Mouse (Mus musculus) layer of hippocampus, adult 9-10 months (tissue): ENCODE results near the gene Arpc4.
"Not testable (repeated sequence)": the region's sequence is repeated elsewhere in the genome, so short reads cannot be mapped to it uniquely, and the experiment has no call there.

Source experiments
- DNase-seq: peaks from one replicate; pipeline ENCODE4 v3.0.0; 2022; ENCODE audit warnings: low spot score

Arpc4 gene

DNA sequence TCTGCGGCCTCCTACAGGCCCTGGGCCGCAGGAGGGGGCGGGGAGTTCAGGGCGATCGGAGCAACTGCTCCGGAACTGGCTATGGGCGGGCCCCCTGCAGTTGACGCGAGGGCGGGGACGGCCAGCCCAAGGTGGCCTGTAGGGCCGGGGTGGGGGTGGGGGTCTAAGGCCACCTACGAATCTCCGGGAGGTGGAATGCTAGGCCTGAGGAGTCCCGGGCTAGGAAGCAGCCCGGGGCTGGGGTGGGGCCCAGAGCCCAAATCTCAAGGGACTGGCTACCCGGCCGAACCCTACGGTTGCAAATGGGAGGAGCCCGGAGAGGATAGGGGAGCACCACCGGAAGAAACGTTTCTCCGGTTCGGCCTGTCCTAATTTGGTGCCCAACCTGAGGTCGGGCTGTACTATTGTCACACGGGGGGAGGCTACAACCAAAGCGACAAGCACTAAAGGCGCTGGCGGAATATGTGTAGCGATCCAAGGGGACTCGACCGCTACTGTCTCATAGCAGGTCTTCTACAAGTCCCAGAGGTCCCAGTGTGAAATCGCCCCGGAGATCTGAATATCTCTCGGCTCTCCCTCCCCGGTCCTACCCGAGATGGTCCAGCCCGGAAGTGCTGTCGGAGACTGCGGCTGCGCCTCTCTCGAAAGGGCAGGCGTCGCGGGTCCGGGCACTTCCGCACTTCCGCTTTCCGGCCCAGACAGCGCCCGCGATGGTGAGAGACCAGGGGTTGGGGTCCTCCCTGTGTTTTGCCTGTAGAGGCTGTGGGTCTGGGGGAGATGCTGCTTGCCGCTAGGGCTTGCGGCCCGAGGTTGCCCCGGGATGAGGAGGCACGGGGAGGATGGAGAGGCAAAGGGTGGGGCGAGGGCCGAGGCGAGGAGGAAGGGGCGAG lies at the start of gene Arpc4, which contains the start of gene Tada3:
Gene Arpc4 (plus strand): TSS at position 620 of the 890 bp plus-strand sequence.
Gene Tada3 (minus strand): TSS at position 388 of the 890 bp plus-strand sequence.
- DNase-seq, result peak; percentile 88

- DNase-seq, result no peak
These were observed 48.5 kb upstream of the Arpc4 start for GRCm38 (mm10) chr6:113329396-113329795.

DNA sequence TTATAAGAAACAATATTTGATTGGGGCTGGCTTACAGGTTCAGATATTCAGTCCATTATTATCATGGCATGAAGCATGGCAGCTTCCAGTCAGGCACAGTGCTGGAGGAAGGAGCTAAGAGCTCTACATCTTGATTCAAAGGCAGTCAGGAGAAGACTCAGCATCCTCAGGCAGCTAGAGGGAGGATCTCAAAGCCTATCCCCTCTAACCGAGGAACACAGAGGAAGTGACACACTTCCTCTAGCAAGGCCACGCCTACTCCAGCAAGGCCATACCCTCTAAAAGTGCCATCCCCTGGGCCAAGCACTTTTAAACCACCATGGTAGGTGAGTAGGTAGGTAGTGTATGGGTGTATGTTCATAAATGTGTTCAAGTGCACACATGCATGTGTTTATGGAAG lies 47.4 kb upstream of the Arpc4 start:
- no peak for DNase-seq

GRCm38 (mm10) chr6:113331721-113332120 lies 46.2 kb upstream of the Arpc4 start:
- no peak for DNase-seq

GRCm38 (mm10) chr6:113332734-113333133 lies 45.2 kb upstream of the Arpc4 start:
- not testable (repeated sequence) for DNase-seq

- DNase-seq, result no peak
These were observed 44.6 kb upstream of the Arpc4 start for GRCm38 (mm10) chr6:113333137-113333950.

GRCm38 (mm10) chr6:113334216-113334615 lies 43.7 kb upstream of the Arpc4 start:
- no peak for DNase-seq

DNA sequence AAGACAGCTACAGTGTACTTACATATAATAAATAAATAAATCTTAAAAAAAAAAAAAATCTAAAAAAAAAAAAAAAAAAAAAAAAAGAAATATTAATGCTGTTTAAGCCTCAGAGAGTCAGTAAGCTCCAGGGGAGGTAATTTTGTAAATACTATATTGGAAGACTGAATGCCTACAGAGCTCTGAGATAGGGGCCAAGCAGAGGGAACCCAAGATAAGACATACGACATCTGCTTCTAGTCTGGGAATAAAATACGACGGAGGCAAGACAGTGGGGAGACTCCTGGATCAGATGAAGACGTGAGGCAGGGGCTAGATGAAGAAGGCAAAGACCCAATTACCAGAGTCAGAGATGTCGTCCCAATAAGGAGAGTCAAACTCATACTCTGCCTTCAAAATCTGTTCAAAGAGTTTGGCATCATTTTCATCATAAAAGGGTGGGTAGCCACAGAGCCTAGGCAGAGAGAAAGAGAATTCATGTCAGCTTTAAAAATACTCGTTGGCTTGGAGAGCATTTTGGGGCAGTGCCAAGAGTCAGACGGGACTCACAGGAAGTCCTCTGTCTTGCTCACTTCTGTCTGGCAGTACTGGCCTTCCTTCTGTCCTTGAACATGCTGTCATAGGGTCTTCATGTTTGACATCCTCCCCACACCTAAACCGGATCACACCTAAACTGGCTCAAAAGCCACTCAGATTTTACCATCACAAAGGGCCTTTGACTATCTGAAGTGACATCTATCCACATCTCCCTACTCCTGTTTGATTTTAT lies 40.9 kb upstream of the Arpc4 start:
- no peak for DNase-seq

GRCm38 (mm10) chr6:113341574-113341973 lies 36.3 kb upstream of the Arpc4 start:
- no peak for DNase-seq

DNA sequence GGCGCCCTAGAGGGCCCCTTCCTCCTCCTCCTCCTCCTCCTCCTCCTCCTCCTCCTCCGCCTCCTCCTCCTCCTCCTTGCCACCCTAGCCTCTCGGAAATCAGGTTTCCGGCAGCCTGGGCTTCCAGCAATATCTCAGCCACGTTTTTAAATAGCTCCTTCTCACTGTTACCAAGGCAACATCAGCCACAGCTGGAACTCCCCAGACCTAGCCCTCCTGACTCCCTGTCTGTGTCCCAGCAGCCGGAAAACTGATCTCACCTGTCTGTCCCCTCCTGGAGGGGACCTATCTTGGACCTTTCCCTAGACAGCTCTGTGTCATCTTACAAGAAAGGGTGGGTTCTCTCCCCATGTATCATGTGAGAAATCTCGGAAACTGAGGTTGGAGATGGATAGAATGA lies 35.6 kb upstream of the Arpc4 start:
- no peak for DNase-seq

GRCm38 (mm10) chr6:113343177-113344092 lies 34.5 kb upstream of the Arpc4 start, which contains the start of gene Camk1:
Gene Camk1 (minus strand): TSS chr6:113343984.
- no peak for DNase-seq

DNA sequence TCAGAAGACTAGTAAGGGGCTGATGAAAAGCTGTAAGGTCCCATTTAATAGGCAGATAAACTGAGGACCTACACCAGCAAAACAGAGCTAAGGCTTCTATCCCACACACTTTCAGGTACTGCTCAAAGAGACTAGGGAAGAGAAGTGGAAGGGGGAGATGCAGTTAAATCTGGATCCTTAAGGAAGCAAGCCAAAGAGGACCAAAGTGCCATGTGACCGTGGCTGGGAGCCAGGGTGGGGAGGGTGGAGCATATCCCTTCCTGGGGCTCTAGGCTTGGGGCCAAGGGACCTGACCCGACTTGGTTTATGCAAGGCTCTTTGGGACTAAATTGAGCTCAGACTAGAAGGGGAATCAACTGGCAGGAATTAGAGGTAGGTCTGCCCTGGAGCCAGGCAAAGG lies 33.6 kb upstream of the Arpc4 start:
- no peak for DNase-seq

- DNase-seq, result no peak
These were observed 31.0 kb upstream of the Arpc4 start for GRCm38 (mm10) chr6:113346897-113347296.

- no peak for DNase-seq
These were observed 27.4 kb upstream of the Arpc4 start for GRCm38 (mm10) chr6:113350538-113350937.

DNA sequence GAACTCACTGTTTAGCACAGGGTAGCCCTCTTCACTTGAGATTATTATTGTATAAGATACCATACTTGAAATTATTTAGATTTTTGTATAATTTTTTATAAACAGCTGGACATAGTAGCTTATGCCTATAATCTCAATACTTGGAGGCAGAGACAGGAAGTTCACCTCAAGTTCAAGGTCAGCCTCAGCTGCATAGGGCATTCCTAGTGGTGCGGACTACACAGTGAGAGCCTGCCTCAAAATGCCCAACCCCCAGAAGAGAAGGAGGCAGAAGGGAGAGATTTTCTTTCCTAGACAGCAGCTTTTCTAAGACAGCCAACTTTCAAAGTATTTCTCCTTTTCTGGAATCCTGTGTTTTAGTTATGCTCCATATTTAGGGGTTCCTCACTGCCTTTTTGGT lies 26.8 kb upstream of the Arpc4 start:
- DNase-seq, result no peak

GRCm38 (mm10) chr6:113351653-113352052 lies 26.3 kb upstream of the Arpc4 start:
- no peak for DNase-seq

GRCm38 (mm10) chr6:113352820-113353219 lies 25.1 kb upstream of the Arpc4 start:
- DNase-seq, result no peak

GRCm38 (mm10) chr6:113353696-113354095 lies 24.2 kb upstream of the Arpc4 start:
- DNase-seq, result no peak

GRCm38 (mm10) chr6:113361476-113361875 lies 16.4 kb upstream of the Arpc4 start:
- DNase-seq, result no peak

- DNase-seq, result no peak
These were observed 15.7 kb upstream of the Arpc4 start for GRCm38 (mm10) chr6:113362241-113362640.
